Comparison of ENCODE assay signal across 8 mouse cellular contexts in genomic region chr17:29636118-29636517, GRCm38 (mm10). TPM values are rescaled to one million over a fixed set of nuclear protein-coding genes. Genes with fewer than 3 reads are reported as not detected.
A peak's percentile ranks its signal among the peaks of the same experiment; 100 is the strongest.
DNase-seq lines count a peak whose midpoint lies in the region; ATAC-seq and TF ChIP-seq lines count a peak whose summit lies in the region.

No protein-coding gene starts in this region.

- H3K9ac ChIP-seq in heart, embryonic 12.5 days = no peak overlapping the region

- H3K27me3 ChIP-seq in heart, embryonic 12.5 days (replicated peaks) = no peaks in the 10 kb centered on the region
- H3K27me3 ChIP-seq in thymus, adult 2 months (ENCODE audit: control insufficient read depth, insufficient read depth, low read length) = no peaks in the 10 kb centered on the region
- no peaks in the 10 kb centered on the region for H3K27me3 ChIP-seq in small intestine, adult 2 months (ENCODE audit: control insufficient read depth, insufficient read depth, low read length)

- H3K4me1 ChIP-seq in heart, embryonic 12.5 days (replicated peaks) = peaks cover 16% of the 10 kb centered on the region
- H3K4me1 ChIP-seq in thymus, adult 2 months (replicated peaks; ENCODE audit: control insufficient read depth, insufficient read depth, low read length) = no peaks in the 10 kb centered on the region
- H3K4me1 ChIP-seq in small intestine, adult 2 months (ENCODE audit: control insufficient read depth, insufficient read depth, insufficient read length, low read length) = no peaks in the 10 kb centered on the region

- peaks cover 88% of the 10 kb centered on the region for H3K36me3 ChIP-seq in heart, embryonic 12.5 days
- H3K36me3 ChIP-seq in thymus, adult 2 months (ENCODE audit: control insufficient read depth, insufficient read depth, low read length) = peaks cover 52% of the 10 kb centered on the region
- H3K36me3 ChIP-seq in small intestine, adult 2 months (ENCODE audit: control insufficient read depth, insufficient read depth, low read length) = peaks cover 69% of the 10 kb centered on the region

- no peak overlapping the region for H3K4me2 ChIP-seq in heart, embryonic 12.5 days

- ATAC-seq in heart, embryonic 12.5 days (ENCODE audit: insufficient number of reproducible peaks, low FRiP score) = no peak
- no peak for ATAC-seq in granulocyte monocyte progenitor cell, adult 5-6 weeks (replicated peaks; ENCODE audit: poor library complexity, severe bottlenecking)

- no peak overlapping the region for H3K4me3 ChIP-seq in heart, embryonic 12.5 days
- H3K4me3 ChIP-seq in thymus, adult 2 months (ENCODE audit: control insufficient read depth, insufficient read depth, low read length) = no peak overlapping the region
- no peak overlapping the region for H3K4me3 ChIP-seq in small intestine, adult 2 months (ENCODE audit: low read depth, low read length)

- no peaks in the 10 kb centered on the region for H3K9me3 ChIP-seq in heart, embryonic 12.5 days (replicated peaks)

- H3K27ac ChIP-seq in heart, embryonic 12.5 days (ENCODE audit: poor library complexity, severe bottlenecking) = no peak overlapping the region
- H3K27ac ChIP-seq in thymus, adult 2 months (ENCODE audit: control insufficient read depth, insufficient read depth, low read length) = no peak overlapping the region
- H3K27ac ChIP-seq in small intestine, adult 2 months (ENCODE audit: insufficient read depth, low read depth, low read length) = no peak overlapping the region

- DNase-seq in heart, postnatal 4 days = peak; percentile 56
- peak; percentile 14 for DNase-seq in thymus, adult 2 months
- DNase-seq in thymus, postnatal 36 days = no peak
- DNase-seq in c-Kit-positive CD71-positive TER-119-negative erythroid progenitor cells, embryonic 14.5 days (ENCODE audit: low read depth) = peak; percentile 46
- DNase-seq in layer of hippocampus, postnatal 36 days = peak; percentile 36 to 39

- TF ChIP-seq CTCF in thymus, adult 2 months (IDR thresholded peaks at IDR 0.05; ENCODE audit: borderline replicate concordance, control insufficient read depth, extremely low read depth, insufficient read depth, low read length, poor library complexity) = no peak
- TF ChIP-seq CTCF in small intestine, adult 2 months (IDR thresholded peaks at IDR 0.05; ENCODE audit: extremely low read depth, insufficient read length, insufficient replicate concordance, low read depth, low read length) = peak; percentile 51; the same call in 1 of the 2 replicates

- WGBS in heart, embryonic 12.5 days = 60% methylated on average over 5 of the region's 5 CpGs
- WGBS in thymus, adult 2 months = 81% methylated on average over 5 of the region's 5 CpGs
- WGBS in small intestine, adult 2 months = 66% methylated on average over 5 of the region's 5 CpGs

- TF ChIP-seq POLR2A in thymus, adult 2 months (IDR thresholded peaks at IDR 0.05; ENCODE audit: control insufficient read depth, extremely low read depth, insufficient read depth, low read length, poor library complexity) = no peak
- no peak for TF ChIP-seq POLR2A in small intestine, adult 2 months (IDR thresholded peaks at IDR 0.05; ENCODE audit: low read depth, low read length)

RNA-seq across cellular contexts. Expression of gene Gm28043, which starts 21.4 kb away (rescaled TPM):
- 1 to 10 TPM; 2.5 to 2.6 TPM for total RNA-seq in heart, postnatal 4 days (2021)
- 2.1 and 2.5 TPM in 2 replicates for polyA plus RNA-seq in heart, embryonic 12.5 days (2016; fragmentation: Nextera tagmentation; extraction: Ambion mirVana)
- polyA plus RNA-seq in thymus, adult 2 months (2012; rRNA removed) = 2.2 and 2.3 TPM in 2 replicates
- 1 to 10 TPM; 3.4 to 5.0 TPM for total RNA-seq in layer of hippocampus, postnatal 36 days (2021)
- 0.20 and 0.28 TPM in 2 replicates for polyA plus RNA-seq in small intestine, adult 2 months (2012; rRNA removed)
- total RNA-seq in granulocyte monocyte progenitor cell, adult 5-6 weeks (2014; fragmentation: Nextera tagmentation) = 2.7 and 5.4 TPM in 2 replicates
- 5.2 and 6.1 TPM in 2 replicates for total RNA-seq in granulocyte monocyte progenitor cell, adult 5-6 weeks (2017)

RNA-seq across cellular contexts. Expression of gene Rnf8, which starts 21.5 kb away (rescaled TPM):
- total RNA-seq in heart, postnatal 4 days (2021) = 10 to 100 TPM; 24.7 to 28.6 TPM
- polyA plus RNA-seq in heart, embryonic 12.5 days (2016; fragmentation: Nextera tagmentation; extraction: Ambion mirVana) = 52.2 and 58.7 TPM in 2 replicates
- polyA plus RNA-seq in thymus, adult 2 months (2012; rRNA removed) = 36.8 and 37.2 TPM in 2 replicates
- 10 to 100 TPM; 47.4 to 47.9 TPM for total RNA-seq in layer of hippocampus, postnatal 36 days (2021)
- polyA plus RNA-seq in small intestine, adult 2 months (2012; rRNA removed) = 7.2 and 18.2 TPM in 2 replicates
- total RNA-seq in granulocyte monocyte progenitor cell, adult 5-6 weeks (2014; fragmentation: Nextera tagmentation) = 42.3 and 44.2 TPM in 2 replicates
- 34.7 and 48.5 TPM in 2 replicates for total RNA-seq in granulocyte monocyte progenitor cell, adult 5-6 weeks (2017)

RNA-seq across cellular contexts. Expression of gene Cmtr1, which starts 24.3 kb away (rescaled TPM):
- total RNA-seq in heart, postnatal 4 days (2021) = 10 to 100 TPM; 56.9 to 70.7 TPM
- 123 and 124 TPM in 2 replicates for polyA plus RNA-seq in heart, embryonic 12.5 days (2016; fragmentation: Nextera tagmentation; extraction: Ambion mirVana)
- 46.4 and 53.9 TPM in 2 replicates for polyA plus RNA-seq in thymus, adult 2 months (2012; rRNA removed)
- total RNA-seq in layer of hippocampus, postnatal 36 days (2021) = 100 to 1,000 TPM; 110 to 112 TPM
- 8.1 and 11.7 TPM in 2 replicates for polyA plus RNA-seq in small intestine, adult 2 months (2012; rRNA removed)
- 33.2 and 69.7 TPM in 2 replicates for total RNA-seq in granulocyte monocyte progenitor cell, adult 5-6 weeks (2014; fragmentation: Nextera tagmentation)
- total RNA-seq in granulocyte monocyte progenitor cell, adult 5-6 weeks (2017) = 144 and 178 TPM in 2 replicates

Comparison
In these comparisons a context has a peak if more than half of its experiments do, and no peak if none do; other contexts are left out.
1. DNase-seq: peak in heart, postnatal 4 days (single experiment), thymus, adult 2 months (single experiment), c-Kit-positive CD71-positive TER-119-negative erythroid progenitor cells, embryonic 14.5 days (single experiment) and layer of hippocampus, postnatal 36 days (2 of 2); none in thymus, postnatal 36 days (0 of 2).